Comparison of ENCODE assay signal across 9 mouse cellular contexts in the genomic region with DNA sequence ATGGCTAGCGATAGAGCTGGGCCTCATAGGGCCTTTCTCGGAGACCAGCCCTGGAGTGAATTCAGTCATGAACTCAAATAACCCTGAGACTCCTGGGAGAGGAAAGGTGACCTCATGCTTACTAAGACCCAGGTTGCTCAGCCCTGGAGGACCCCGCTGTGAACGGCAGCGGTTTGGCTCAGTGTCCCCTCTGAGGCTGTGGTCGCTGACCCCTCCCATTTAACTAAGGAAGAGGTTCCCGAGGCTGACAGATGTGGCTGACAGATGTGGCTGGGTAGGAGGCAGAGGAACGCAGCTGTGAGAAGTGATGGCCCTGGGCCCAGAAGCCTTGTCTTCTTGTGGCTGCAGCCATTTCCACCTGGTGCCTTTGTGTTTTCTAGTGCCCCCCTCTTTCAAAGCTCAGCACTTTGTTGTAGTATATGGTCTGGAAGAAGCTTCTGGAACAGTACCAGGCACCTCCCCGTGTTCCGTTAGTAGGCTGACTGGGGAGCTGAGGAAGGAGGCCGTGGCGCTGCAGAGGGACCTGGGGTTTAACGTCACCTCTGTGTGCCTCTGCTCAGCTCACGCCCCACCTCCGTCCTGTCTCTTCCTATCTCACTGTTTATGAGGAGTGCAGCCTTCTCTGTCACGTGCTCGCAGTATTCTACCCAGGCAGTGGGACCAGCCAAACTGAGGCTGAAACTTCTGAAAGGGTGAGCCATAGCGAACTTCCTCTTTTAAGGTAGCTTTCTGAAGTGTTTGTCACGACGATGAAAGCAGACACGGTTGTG. TPM values are rescaled to one million over a fixed set of nuclear protein-coding genes. Genes with fewer than 3 reads are reported as not detected.
DNase-seq lines count a peak whose midpoint lies in the region; ATAC-seq lines count a peak whose summit lies in the region.
"Had no signal": no experiment of that assay in that cellular context is flagged by ENCODE, and none has a peak within 500 bp of the region (broad histone marks: within the 10 kb centered on the region; RNA-seq: fewer than 3 reads in every experiment).

No protein-coding gene starts in this region.

- no peaks in the 10 kb centered on the region for H3K36me3 ChIP-seq in heart, embryonic 16.5 days (ENCODE audit: control insufficient read depth, insufficient read depth)
- H3K36me3 ChIP-seq: midbrain, embryonic 12.5 days had no signal

- no peaks in the 10 kb centered on the region for H3K9me3 ChIP-seq in heart, embryonic 16.5 days (replicated peaks; ENCODE audit: control insufficient read depth, low read length)
- H3K9me3 ChIP-seq: midbrain, embryonic 12.5 days had no signal

- 58% methylated on average over 21 of the region's 21 CpGs for WGBS in heart, embryonic 16.5 days

- DNase-seq in 3T3-L1 (ENCODE audit: low read depth, low spot score) = peak; percentile 19
- DNase-seq in c-Kit-positive CD71-positive TER-119-negative erythroid progenitor cells, embryonic 14.5 days (ENCODE audit: low read depth) = peak; percentile 43
- DNase-seq in lung, postnatal 10 days = peak; percentile 46
- DNase-seq in thymus, postnatal 10 days (ENCODE audit: low spot score in 2 of 2) = peak; percentile 65 to 66
- no peak for DNase-seq in frontal cortex, postnatal 36 days (ENCODE audit: low spot score in 2 of 2)
- DNase-seq in urinary bladder, postnatal 10 days (ENCODE audit: low spot score) = no peak
- DNase-seq in layer of hippocampus, adult 9-11 months = no peak

- no peak overlapping the region for H3K4me2 ChIP-seq in heart, embryonic 16.5 days (ENCODE audit: low read depth, low read length)
- H3K4me2 ChIP-seq: midbrain, embryonic 12.5 days had no signal

- peak overlapping the region; percentile 6; the same call in 1 of the 2 replicates for H3K27ac ChIP-seq in heart, embryonic 16.5 days (ENCODE audit: low read length)
- H3K27ac ChIP-seq: midbrain, embryonic 12.5 days had no signal

- peaks cover 2% of the 10 kb centered on the region; the same call in 1 of the 2 replicates for H3K4me1 ChIP-seq in heart, embryonic 16.5 days (ENCODE audit: control insufficient read depth, insufficient read depth, low read length)
- H3K4me1 ChIP-seq: midbrain, embryonic 12.5 days had no signal

- no peak overlapping the region for H3K4me3 ChIP-seq in heart, embryonic 16.5 days (ENCODE audit: low read length)
- H3K4me3 ChIP-seq: midbrain, embryonic 12.5 days had no signal

- H3K9ac ChIP-seq in heart, embryonic 16.5 days (ENCODE audit: low read length) = no peak overlapping the region
- H3K9ac ChIP-seq: midbrain, embryonic 12.5 days had no signal

- peak; percentile 76 for ATAC-seq in heart, embryonic 16.5 days (replicated peaks; ENCODE audit: extremely low read depth, insufficient read depth, low FRiP score)

- no peaks in the 10 kb centered on the region for H3K27me3 ChIP-seq in heart, embryonic 16.5 days (ENCODE audit: control insufficient read depth, insufficient read depth, low read length)
- H3K27me3 ChIP-seq: midbrain, embryonic 12.5 days had no signal

RNA-seq across cellular contexts. Expression of a gene that starts 48.1 kb away (rescaled TPM):
- 0.12 and 0.21 TPM in 2 replicates for polyA plus RNA-seq in heart, embryonic 16.5 days (2015; fragmentation: Nextera tagmentation; extraction: Ambion mirVana)
- polyA plus RNA-seq: midbrain, embryonic 12.5 days had no signal

Comparison
In these comparisons a context has a peak if more than half of its experiments do, and no peak if none do; other contexts are left out.
1. DNase-seq: peak in 3T3-L1 (single experiment), c-Kit-positive CD71-positive TER-119-negative erythroid progenitor cells, embryonic 14.5 days (single experiment), lung, postnatal 10 days (single experiment) and thymus, postnatal 10 days (2 of 2); none in frontal cortex, postnatal 36 days (0 of 2), urinary bladder, postnatal 10 days (single experiment) and layer of hippocampus, adult 9-11 months (single experiment).